Comparison of ENCODE assay signal across 8 mouse cellular contexts in genomic region chr8:70631436-70631835, GRCm38 (mm10). TPM values are rescaled to one million over a fixed set of nuclear protein-coding genes. Genes with fewer than 3 reads are reported as not detected.
DNase-seq lines count a peak whose midpoint lies in the region; ATAC-seq and TF ChIP-seq lines count a peak whose summit lies in the region.

No protein-coding gene starts in this region.

- peaks cover 39% of the 10 kb centered on the region for H3K27me3 ChIP-seq in forebrain, embryonic 10.5 days (ENCODE audit: poor library complexity, severe bottlenecking)
- 0 out of 2 replicates have a peak, but pooled peaks cover 3% of the 10 kb centered on the region for H3K27me3 ChIP-seq in forebrain, embryonic 16.5 days (replicated peaks; ENCODE audit: control insufficient read depth, insufficient read depth, low read length)
- no peaks in the 10 kb centered on the region for H3K27me3 ChIP-seq in lung, postnatal 0 days (replicated peaks; ENCODE audit: insufficient read depth, low read length)

- ATAC-seq in forebrain, embryonic 16.5 days, result no peak
- no peak for ATAC-seq in lung, postnatal 0 days

- no peak for TF ChIP-seq CTCF in lung, postnatal 0 days (IDR thresholded peaks at IDR 0.05)

- no peak overlapping the region for H3K9ac ChIP-seq in forebrain, embryonic 16.5 days (replicated peaks; ENCODE audit: low read depth, low read length)
- H3K9ac ChIP-seq in lung, postnatal 0 days (replicated peaks; ENCODE audit: low read depth), result no peak overlapping the region

- H3K4me3 ChIP-seq in forebrain, embryonic 10.5 days, result peak overlapping the region; percentile 61
- no peak overlapping the region for H3K4me3 ChIP-seq in forebrain, embryonic 16.5 days (replicated peaks; ENCODE audit: low read length)
- H3K4me3 ChIP-seq in lung, postnatal 0 days (ENCODE audit: low read depth, low read length), result no peak overlapping the region

- no peaks in the 10 kb centered on the region for H3K9me3 ChIP-seq in forebrain, embryonic 10.5 days
- H3K9me3 ChIP-seq in forebrain, embryonic 16.5 days (ENCODE audit: control insufficient read depth, low read length), result no peaks in the 10 kb centered on the region
- H3K9me3 ChIP-seq in lung, postnatal 0 days (ENCODE audit: low read length), result no peaks in the 10 kb centered on the region

- no peak for TF ChIP-seq EP300 in lung, postnatal 0 days (IDR thresholded peaks at IDR 0.05)

- no peak overlapping the region for H3K4me2 ChIP-seq in forebrain, embryonic 16.5 days (ENCODE audit: low read length)
- 0 out of 2 replicates have a peak overlapping the region, but pooled peaks have one; percentile 11 for H3K4me2 ChIP-seq in lung, postnatal 0 days (replicated peaks; ENCODE audit: low read depth, low read length)

- 19% methylated on average over 24 of the region's 24 CpGs for WGBS in forebrain, embryonic 10.5 days
- WGBS in forebrain, embryonic 16.5 days, result 19% methylated on average over 23 of the region's 24 CpGs
- WGBS in lung, postnatal 0 days, result 15% methylated on average over 24 of the region's 24 CpGs

- H3K27ac ChIP-seq in forebrain, embryonic 10.5 days, result 0 out of 2 replicates have a peak overlapping the region, but pooled peaks have one; percentile 31
- H3K27ac ChIP-seq in forebrain, embryonic 16.5 days (ENCODE audit: low read length), result no peak overlapping the region
- H3K27ac ChIP-seq in lung, postnatal 0 days (ENCODE audit: low read length), result no peak overlapping the region

- peaks cover 39% of the 10 kb centered on the region for H3K4me1 ChIP-seq in forebrain, embryonic 10.5 days
- peaks cover 23% of the 10 kb centered on the region for H3K4me1 ChIP-seq in forebrain, embryonic 16.5 days (replicated peaks; ENCODE audit: control insufficient read depth, insufficient read depth, low read length)
- peaks cover 11% of the 10 kb centered on the region; the same call in 1 of the 2 replicates for H3K4me1 ChIP-seq in lung, postnatal 0 days (ENCODE audit: insufficient read depth, low read depth, low read length)

- H3K36me3 ChIP-seq in forebrain, embryonic 10.5 days (replicated peaks), result no peaks in the 10 kb centered on the region
- no peaks in the 10 kb centered on the region for H3K36me3 ChIP-seq in forebrain, embryonic 16.5 days (ENCODE audit: control insufficient read depth, insufficient read depth)
- H3K36me3 ChIP-seq in lung, postnatal 0 days (ENCODE audit: insufficient read depth, low read length), result no peaks in the 10 kb centered on the region

- no peak for DNase-seq in forebrain, embryonic 10.5 days (ENCODE audit: extremely low spot score, low spot score)
- DNase-seq in adrenal gland, postnatal 36 days, result peak; percentile 60 to 65
- peak; percentile 75 to 77 for DNase-seq in kidney, adult 8-10 months
- peak; percentile 55 for DNase-seq in lung, postnatal 0 days (ENCODE audit: low spot score)
- DNase-seq in layer of hippocampus, postnatal 10 days (ENCODE audit: low spot score in 2 of 2), result no peak
- no peak for DNase-seq in T-cell, adult 2 months (ENCODE audit: low spot score)
- no peak for DNase-seq in layer of hippocampus, postnatal 14 days (ENCODE audit: low spot score in 2 of 2)

RNA-seq across cellular contexts. Expression of gene Gdf15, which starts 0.8 kb away (rescaled TPM):
- polyA plus RNA-seq in forebrain, embryonic 10.5 days (2016; fragmentation: Nextera tagmentation; extraction: Ambion mirVana), result not detected in 2 replicates
- polyA plus RNA-seq in forebrain, embryonic 16.5 days (2015; fragmentation: Nextera tagmentation; extraction: Ambion mirVana), result 0.20 TPM in 1 of 2 replicates, not detected in the other
- total RNA-seq in adrenal gland, postnatal 36 days (2021), result 1 to 10 TPM; 5.0 to 6.0 TPM
- 1.3 and 2.3 TPM in 2 replicates for polyA plus RNA-seq in lung, postnatal 0 days (2015; fragmentation: Nextera tagmentation; extraction: Ambion mirVana)
- total RNA-seq in layer of hippocampus, postnatal 10 days (2021), result not detected
- total RNA-seq in layer of hippocampus, postnatal 14 days (2021), result not detected

RNA-seq across cellular contexts. Expression of gene Lrrc25, which starts 15.5 kb away (rescaled TPM):
- polyA plus RNA-seq in forebrain, embryonic 10.5 days (2016; fragmentation: Nextera tagmentation; extraction: Ambion mirVana), result 0.49 and 0.87 TPM in 2 replicates
- 0.61 and 1.1 TPM in 2 replicates for polyA plus RNA-seq in forebrain, embryonic 16.5 days (2015; fragmentation: Nextera tagmentation; extraction: Ambion mirVana)
- 1 to 10 TPM; 2.1 to 2.6 TPM for total RNA-seq in adrenal gland, postnatal 36 days (2021)
- polyA plus RNA-seq in lung, postnatal 0 days (2015; fragmentation: Nextera tagmentation; extraction: Ambion mirVana), result 4.2 TPM in 2 replicates
- 1 to 10 TPM in 1 of 2 experiments, under 1 TPM in 1; 0.96 to 2.3 TPM for total RNA-seq in layer of hippocampus, postnatal 10 days (2021)
- 1 to 10 TPM; 1.1 to 1.4 TPM for total RNA-seq in layer of hippocampus, postnatal 14 days (2021)

RNA-seq across cellular contexts. Expression of gene Ssbp4, which starts 22.8 kb away (rescaled TPM):
- 74.4 and 84.1 TPM in 2 replicates for polyA plus RNA-seq in forebrain, embryonic 10.5 days (2016; fragmentation: Nextera tagmentation; extraction: Ambion mirVana)
- polyA plus RNA-seq in forebrain, embryonic 16.5 days (2015; fragmentation: Nextera tagmentation; extraction: Ambion mirVana), result 100 and 121 TPM in 2 replicates
- 100 to 1,000 TPM in 1 of 2 experiments, 10 to 100 TPM in 1; 89.7 to 103 TPM for total RNA-seq in adrenal gland, postnatal 36 days (2021)
- polyA plus RNA-seq in lung, postnatal 0 days (2015; fragmentation: Nextera tagmentation; extraction: Ambion mirVana), result 117 and 125 TPM in 2 replicates
- 100 to 1,000 TPM; 225 to 240 TPM for total RNA-seq in layer of hippocampus, postnatal 10 days (2021)
- total RNA-seq in layer of hippocampus, postnatal 14 days (2021), result 100 to 1,000 TPM; 253 to 259 TPM

RNA-seq across cellular contexts. Expression of gene Pgpep1, which starts 28.8 kb away (rescaled TPM):
- 40.5 and 49.3 TPM in 2 replicates for polyA plus RNA-seq in forebrain, embryonic 10.5 days (2016; fragmentation: Nextera tagmentation; extraction: Ambion mirVana)
- polyA plus RNA-seq in forebrain, embryonic 16.5 days (2015; fragmentation: Nextera tagmentation; extraction: Ambion mirVana), result 60.3 and 65.7 TPM in 2 replicates
- total RNA-seq in adrenal gland, postnatal 36 days (2021), result 100 to 1,000 TPM; 138 to 139 TPM
- 32.9 and 34.4 TPM in 2 replicates for polyA plus RNA-seq in lung, postnatal 0 days (2015; fragmentation: Nextera tagmentation; extraction: Ambion mirVana)
- 10 to 100 TPM; 25.8 to 31.9 TPM for total RNA-seq in layer of hippocampus, postnatal 10 days (2021)
- 10 to 100 TPM; 25.9 to 30.8 TPM for total RNA-seq in layer of hippocampus, postnatal 14 days (2021)

RNA-seq across cellular contexts. Expression of gene Isyna1, which starts 37.3 kb away (rescaled TPM):
- 166 and 170 TPM in 2 replicates for polyA plus RNA-seq in forebrain, embryonic 10.5 days (2016; fragmentation: Nextera tagmentation; extraction: Ambion mirVana)
- 116 and 141 TPM in 2 replicates for polyA plus RNA-seq in forebrain, embryonic 16.5 days (2015; fragmentation: Nextera tagmentation; extraction: Ambion mirVana)
- 100 to 1,000 TPM in 1 of 2 experiments, 10 to 100 TPM in 1; 98.7 to 260 TPM for total RNA-seq in adrenal gland, postnatal 36 days (2021)
- 49.1 and 57.8 TPM in 2 replicates for polyA plus RNA-seq in lung, postnatal 0 days (2015; fragmentation: Nextera tagmentation; extraction: Ambion mirVana)
- 10 to 100 TPM; 56.5 to 57.8 TPM for total RNA-seq in layer of hippocampus, postnatal 10 days (2021)
- 10 to 100 TPM; 38.8 to 46.1 TPM for total RNA-seq in layer of hippocampus, postnatal 14 days (2021)

Comparison
In these comparisons a context has a peak if more than half of its experiments do, and no peak if none do; other contexts are left out.
1. DNase-seq: peak in adrenal gland, postnatal 36 days (2 of 2), kidney, adult 8-10 months (2 of 2) and lung, postnatal 0 days (single experiment); none in forebrain, embryonic 10.5 days (single experiment), layer of hippocampus, postnatal 10 days (0 of 2), T-cell, adult 2 months (single experiment) and layer of hippocampus, postnatal 14 days (0 of 2).
2. RNA of gene Gdf15, which starts 0.8 kb away (total RNA-seq): 5.0 to 6.0 TPM in adrenal gland, postnatal 36 days; not detected in layer of hippocampus, postnatal 14 days and not detected in layer of hippocampus, postnatal 10 days; every median in the first group is over 4 times any median in the second.